Mouse (Mus musculus) heart, adult 18-20 months (tissue): ENCODE measurements around the gene S100a1. TPM values are rescaled to one million over a fixed set of nuclear protein-coding genes. Genes with fewer than 3 reads are reported as not detected.

Experiments
- DNase-seq, 2 experiments: peaks; one replicate each; pipeline ENCODE4 v3.0.0; 2021 to 2022; ENCODE audit warnings: mixed read lengths in 1 of 2
- total RNA-seq, 2 experiments: library from RNA; stranded (reverse); gene quantifications; 2 replicates each; pipeline ENCODE4 v1.2.3; 2021

The S100a1 gene
- total RNA-seq, 2 experiments from 2014 or later = 1,108 to 1,133 TPM

DNA sequence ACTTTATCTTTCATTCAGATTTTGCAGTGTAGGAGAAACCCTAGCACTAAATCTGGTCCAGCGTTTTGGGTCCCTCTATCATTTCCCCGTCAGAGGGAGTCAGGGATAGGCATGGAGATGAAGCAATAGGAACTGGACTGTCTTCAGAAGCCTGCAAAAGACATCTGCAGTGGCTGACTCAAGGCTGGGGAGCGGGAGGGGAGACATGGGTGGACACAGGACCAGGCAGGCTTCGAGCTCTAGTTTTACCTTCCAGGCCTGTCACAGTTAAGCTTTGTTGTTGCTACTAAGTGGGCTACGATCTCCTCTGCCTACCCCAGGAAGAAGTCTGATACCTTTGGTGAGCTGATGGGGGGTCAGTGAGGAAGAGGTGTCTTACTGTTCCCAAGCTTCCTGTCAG lies 1.9 kb downstream of the S100a1 start:
- no peak for DNase-seq

DNA sequence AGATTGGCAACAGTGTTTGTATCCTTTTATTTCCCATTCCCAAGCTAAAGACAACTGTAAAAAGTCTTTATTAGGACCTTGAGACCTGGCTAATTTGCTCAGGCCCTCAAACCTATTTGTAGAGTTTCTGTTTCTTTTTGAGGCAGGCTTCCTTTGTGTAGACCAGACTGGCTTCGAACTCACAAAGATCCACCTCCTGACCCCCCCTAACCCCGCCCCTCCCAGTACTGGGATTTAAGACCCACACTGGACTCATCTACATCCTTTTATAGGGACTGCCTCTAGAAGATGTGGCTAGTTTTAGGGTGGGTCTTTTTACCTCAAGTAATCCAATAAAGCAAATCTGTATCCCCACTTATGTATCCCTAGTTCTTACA lies 4.5 kb downstream of the S100a1 start:
- DNase-seq = no peak

DNA sequence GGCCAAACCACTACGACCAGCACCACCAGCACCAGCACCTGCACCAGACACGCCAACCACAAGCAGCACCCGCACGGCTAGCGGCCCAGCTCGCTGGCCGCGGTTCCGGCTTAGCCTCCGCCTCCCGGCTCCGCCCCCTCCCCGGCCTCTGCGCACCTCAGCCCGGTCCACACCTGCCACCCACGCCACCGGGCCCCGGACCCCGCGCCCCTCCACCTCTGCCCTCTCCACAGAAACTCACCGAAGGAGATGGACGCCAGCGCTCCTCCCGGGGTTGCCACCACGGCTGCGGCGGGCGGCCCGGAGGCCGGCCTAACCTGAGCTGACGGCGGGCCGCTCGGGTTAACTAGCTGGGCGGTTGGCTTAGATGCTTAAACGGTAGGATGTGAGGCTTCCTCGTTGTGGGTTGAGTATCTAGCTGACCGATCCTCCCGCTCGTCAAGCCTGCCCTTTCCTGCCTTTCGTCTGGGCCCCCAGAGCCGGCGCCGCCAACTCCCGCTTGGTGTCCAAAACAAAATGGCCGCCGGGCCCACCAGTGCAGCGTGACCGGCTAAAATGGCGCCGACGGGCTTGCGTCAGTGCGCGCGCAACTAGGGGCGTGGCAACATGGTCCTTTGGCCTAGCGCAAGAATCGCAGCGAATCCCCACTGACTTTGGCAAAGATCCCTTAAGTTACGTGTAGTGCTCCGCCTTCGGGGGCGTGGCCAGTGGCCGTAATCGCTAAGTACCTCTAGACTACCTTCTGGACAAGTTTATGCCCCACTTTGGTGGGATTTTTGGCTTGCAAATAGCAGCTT lies 5.0 kb downstream of the S100a1 start, which contains the start of gene Chtop:
Gene Chtop (minus strand): TSS at position 549 of the 797 bp plus-strand sequence.
- peak; percentile 99 to 100 for DNase-seq

DNA sequence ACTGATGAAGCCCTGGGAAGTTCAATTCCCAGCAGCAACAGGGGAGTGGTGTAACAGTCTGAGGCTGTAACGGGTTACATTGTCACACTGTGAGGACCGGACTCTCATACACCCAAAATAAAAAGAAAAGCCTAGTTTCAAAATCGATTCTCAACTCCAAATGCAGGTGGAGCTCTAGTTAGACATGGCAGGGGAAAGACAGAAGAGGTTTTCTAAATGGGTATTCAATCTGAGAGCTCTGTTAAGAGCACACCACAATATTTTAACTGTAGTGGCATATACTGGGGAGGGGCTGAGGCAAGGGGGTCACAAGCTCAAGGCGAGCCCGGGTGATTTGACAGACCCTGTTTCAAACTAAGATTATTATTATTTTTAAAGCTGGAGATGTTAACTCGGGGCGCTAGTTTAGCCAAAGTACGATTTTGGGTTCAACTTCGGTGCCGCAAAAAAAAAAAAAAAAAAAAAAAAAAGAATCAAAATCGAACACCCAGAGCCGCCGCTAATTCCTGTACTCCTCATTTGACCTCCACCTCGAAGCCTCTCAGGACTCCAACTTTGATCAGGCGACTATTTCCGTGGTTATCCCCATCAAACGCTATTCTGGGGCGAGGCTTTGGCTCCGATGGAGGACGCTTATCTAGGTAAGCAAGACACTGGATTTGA lies 5.8 kb downstream of the S100a1 start:
- DNase-seq = no peak

DNA sequence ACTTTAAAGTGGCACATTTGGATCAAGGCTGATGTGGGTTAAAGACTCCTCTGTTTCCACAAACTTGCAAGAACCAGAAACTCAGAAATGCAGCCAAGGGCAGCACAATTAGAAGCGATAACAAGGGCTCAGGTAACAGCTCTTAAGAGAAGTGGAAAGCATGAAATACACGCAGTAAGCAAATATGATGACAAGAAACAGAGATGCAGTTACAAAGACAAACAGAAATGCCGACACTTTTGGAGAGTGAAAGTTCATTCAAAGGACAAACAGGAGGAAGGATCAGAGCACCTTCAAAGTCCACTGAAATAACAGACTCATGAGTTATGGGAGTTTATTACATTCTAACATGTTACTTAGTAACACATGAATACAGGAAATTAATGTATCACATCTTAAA lies 7.8 kb downstream of the S100a1 start:
- DNase-seq = no peak

DNA sequence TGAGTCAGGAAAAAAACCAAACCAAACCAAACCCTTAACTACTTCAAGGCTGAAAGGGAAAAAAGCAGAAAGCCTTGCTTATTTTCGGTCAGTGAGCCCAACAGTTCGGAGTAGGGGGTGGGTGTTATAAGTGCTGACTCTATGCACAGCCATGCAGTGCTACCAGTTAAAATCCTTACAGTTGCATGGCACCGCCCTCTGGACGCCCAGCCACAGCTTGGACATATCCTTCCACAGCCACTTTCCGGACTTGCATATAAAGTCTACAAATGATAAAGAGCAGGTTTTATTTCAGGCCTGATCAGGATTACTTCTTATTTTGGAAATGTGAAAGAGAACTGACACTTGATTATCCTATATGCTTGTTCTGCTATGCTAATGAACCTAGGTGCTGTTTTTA lies 9.0 kb downstream of the S100a1 start:
- no peak for DNase-seq

DNA sequence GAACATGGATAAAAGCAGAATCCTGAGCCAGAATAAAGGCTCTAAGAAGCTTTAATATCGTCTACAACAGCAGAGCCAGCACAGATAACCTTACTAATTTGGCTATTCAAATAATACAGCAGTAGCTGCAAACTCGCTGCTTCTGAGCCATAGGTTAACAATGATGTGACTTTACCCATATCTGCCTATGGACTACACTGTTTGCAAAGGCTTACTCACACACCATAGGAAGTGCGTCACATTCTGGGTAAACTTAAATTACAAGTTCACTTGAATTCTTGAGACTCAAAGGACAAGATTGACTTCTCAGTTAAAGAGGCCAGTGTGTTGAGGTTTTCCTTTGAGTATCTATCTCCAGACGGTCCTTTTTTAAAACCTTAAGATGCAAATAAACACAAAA lies 10.7 kb downstream of the S100a1 start:
- no peak for DNase-seq

DNA sequence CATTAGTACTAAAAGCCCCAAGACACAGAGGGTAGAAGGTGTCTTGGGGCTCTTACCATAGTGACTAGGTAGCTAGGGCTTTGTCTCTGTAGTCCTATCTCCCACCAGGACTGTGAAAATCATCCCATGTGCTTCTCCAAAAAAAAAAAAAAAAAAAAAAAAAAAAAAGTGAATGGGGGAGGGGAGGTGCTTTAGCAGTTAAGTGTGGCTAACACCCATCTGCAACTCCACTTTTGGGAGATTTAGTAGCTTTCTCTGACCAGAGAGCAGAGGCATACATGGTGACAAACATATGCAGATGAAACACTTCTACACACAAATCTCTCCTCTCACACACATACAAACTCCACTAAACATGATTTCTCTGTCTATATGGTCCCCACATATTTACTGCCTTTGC lies 16.6 kb downstream of the S100a1 start:
- no peak for DNase-seq

DNA sequence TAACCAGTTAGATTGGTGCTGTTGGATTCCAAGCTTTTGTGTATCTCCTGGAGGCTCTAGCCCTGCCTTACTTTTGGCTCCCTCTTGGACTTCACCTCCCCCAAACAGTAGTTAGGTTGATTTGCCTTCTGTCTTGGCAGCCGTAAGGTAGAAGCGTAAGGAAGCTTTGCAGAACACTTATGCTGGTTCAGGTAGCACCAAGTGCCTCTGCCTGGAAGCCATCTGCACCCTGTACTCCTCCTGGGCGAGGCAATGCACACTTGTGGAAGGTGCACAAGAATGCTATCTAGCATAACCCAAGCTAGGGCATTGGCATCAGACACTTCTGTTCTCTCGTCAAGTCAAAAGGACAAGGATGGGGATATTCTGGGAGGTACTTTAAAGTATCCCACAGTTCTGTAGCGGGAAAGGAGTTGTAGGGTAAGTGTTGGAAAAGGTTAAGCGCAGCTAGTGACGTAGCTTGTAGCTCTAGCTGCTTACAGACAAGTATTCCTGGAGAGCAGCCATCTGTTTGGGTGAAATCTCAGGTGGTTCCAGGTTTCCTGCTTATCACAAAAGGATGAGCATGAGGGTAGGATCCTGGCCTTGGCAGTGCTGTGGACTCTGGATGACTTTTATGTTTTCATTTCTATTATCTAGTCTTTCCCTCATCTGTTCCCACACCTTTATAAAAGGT lies 18.2 kb downstream of the S100a1 start:
- no peak for DNase-seq

DNA sequence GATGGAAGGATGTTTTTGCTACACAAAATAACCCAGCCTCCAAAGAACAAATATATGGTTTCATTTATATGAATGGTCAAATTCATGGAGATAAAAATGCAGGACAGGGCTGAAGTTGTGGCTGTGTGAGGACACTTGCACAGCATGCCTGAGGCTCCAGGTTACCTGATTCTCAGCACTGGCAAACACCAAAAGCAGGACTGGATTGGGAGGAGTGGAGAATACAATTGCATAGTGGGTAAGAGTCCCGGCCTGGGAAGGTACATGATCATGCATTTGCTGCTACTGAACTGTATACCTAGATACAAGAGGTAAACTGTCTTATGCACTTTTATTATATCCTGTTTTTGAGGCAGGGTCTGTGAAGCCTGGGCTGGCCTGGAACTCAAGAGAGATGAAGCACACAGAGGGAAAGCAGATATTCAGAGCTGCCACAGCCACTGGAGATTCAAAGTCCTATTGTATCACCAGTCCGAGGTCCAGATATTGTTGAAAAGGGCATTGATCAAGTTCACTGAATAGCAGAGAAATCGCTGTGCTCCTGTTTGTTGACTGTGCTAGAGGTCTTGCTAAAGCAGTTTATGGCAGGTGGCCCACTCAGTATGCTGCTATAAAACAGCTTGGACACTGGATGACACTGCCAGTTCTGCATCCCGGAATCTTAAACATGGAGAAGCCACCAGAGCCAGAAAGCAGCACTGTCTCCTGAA lies 20.2 kb downstream of the S100a1 start:
- no peak for DNase-seq

DNA sequence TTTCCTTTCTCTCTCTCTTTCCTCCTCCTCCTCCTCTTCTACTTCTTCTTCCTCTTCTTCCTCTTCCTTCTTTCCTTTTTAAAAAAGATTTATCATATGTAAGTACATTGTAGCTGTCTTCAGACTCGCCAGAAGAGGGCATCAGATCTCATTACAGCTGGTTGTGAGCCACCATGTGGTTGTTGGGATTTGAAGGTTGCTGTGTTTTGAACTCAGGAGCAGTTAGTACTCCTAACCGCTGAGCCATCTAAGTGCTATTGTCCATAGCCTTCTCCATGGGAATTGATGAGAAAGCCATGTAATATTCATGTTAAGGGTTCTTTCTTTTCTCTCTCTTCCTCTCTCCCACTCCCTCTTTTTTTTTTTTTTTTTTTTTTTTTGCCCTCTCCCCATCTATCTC lies 22.8 kb downstream of the S100a1 start:
- peak; percentile 53 to 61 for DNase-seq

DNA sequence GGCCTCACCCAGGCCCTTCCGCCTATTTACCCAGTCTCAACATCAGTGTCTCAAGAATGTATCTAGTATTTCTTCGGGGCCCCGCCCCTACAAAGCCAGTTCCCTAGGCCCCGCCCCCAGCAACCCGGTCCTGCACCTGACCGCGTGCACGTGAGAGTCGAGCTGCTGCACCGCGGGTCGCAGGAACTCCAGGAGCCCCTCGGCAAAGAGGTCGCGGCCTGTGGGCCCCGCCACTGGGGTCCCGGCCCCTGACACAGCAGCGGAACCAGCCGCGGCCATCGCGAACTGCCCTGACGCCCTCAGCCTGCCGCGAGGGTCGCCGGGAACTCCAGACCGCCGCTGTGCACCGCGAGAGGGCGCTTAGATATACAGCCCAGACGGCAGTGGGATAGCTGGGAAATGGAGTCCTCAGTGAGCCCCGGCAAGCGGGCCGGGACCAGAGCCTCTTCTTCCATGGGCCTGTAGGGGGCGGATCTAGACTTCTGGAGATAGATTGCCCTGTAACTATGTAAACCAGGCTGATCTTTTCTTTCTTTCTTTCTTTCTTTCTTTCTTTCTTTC lies 23.4 kb downstream of the S100a1 start, which contains the start of gene Snapin:
Gene Snapin (minus strand): TSS at position 338 of the 561 bp plus-strand sequence.
- DNase-seq = peak; percentile 97

DNA sequence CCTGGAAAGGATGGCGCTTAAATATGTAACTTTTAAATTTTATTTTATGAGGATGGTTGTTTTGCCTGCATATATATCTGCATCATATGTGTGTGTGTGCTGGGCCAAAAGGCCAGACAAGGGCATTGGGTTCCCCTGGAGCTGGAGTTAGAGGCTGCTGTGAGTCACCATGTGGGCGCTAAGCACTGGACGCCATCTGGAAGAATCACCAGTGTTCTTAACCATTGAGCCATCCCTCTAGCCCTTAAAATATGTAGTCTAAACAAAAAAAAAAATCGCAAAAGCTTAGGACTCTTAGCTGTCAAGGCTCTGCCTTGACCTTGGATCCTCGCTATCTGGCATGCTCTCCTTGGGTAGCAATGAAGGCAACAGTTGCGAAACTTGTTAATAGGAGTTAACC lies 25.6 kb downstream of the S100a1 start:
- no peak for DNase-seq

DNA sequence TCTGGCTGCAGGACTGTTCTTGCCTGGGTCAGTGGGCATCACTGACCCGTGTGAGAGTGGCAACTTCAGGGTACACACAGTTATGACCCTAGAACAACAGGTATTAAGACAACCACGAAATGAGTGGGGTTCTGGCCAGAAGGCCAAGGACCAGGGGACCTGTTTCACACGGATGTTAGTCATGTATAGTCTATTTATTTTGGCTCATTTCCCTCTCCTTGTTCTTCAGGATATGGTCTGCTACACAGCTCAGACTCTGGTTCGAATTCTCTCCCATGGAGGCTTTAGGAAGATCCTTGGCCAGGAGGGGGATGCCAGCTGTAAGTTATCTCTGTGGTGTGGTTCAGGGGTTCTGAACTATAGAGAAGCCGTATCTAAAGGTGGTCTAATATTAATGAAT lies 27.2 kb downstream of the S100a1 start:
- DNase-seq = no peak

DNA sequence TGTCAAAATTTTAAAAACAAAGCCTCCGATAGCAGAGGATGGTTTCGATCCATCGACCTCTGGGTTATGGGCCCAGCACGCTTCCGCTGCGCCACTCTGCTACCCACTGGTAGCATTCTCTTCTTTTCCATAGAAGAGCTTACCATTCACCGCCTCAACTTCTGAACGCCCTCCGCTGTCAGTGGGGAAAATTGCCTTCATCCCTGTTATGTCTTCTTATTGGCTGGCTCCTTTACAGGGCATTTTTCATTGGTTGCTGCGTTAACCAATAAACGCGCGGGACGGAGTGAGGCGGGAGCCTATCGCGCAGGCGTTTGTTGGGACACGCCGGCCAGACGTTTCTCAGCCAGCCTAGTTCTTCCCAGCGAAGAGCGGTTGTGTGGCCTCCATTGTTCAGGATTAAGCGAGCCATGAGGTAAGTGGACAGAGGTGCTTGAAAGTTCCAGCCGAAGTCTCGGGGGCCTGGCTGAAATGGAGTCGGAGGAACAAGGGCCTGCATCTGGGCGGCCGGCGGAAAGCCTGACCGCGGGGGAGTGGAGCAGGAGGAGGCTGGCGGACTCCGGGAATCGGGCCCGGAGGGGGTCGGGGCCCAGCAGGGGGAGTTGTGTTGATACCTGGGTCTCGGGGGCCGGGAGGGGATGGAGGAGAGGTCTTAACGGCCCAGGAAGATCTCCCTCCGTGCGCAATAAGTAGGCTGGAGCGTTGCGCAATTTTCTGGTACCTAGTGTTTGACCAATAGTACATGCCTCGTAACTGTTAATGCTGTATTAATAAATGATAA lies 38.2 kb downstream of the S100a1 start, which contains the start of gene Ilf2:
Gene Ilf2 (plus strand): TSS at position 296 of the 781 bp plus-strand sequence.
- DNase-seq = peak; percentile 95 to 98

DNA sequence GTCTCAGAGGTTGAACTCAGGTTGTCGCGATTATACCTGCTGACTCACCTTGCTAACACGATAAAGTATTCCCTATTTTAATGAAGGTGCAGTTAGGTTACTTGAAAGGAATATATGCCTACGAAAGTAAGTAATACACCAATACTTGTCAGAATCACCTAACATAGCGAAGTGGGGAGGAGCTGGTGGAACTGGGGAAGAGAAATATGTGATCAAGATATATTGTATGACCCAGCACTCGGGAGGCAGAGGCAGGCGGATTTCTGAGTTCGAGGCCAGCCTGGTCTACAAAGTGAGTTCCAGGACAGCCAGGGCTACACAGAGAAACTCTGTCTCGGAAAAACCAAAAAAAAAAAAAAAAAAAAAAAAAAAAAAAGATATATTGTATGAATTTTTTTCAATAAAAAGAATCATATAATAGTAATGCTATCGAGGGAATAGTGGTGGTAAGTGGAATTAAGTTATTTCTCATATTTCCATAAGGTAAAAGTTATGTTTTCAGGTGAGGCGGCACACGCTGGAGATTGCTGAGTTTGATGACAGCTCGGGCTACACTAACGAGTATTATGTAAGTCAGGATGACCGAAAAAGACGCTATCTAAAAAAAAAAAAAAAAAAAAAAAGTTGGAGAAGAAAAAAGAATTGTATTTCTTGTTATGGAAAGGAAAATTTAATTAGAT lies 38.9 kb downstream of the S100a1 start:
- DNase-seq = no peak

DNA sequence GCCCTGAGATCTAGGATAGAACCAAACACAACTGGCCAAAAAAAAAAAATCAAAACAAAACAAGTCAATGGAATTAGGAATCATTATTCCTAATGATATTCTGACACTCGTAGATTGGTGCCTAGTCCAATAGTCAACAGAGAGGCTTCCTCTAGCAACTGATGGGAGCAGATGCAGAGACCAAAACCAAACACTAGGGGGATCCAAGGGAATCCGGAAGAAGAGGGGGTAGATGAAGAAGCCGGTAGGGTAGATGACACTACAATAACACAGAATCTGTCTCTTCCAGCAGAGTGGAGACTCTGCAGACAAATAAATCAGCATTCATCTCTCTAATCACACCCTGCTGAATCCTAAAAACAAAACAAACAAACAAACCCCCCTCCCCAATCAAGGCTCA lies 42.0 kb downstream of the S100a1 start:
- peak; percentile 70 to 72 for DNase-seq

DNA sequence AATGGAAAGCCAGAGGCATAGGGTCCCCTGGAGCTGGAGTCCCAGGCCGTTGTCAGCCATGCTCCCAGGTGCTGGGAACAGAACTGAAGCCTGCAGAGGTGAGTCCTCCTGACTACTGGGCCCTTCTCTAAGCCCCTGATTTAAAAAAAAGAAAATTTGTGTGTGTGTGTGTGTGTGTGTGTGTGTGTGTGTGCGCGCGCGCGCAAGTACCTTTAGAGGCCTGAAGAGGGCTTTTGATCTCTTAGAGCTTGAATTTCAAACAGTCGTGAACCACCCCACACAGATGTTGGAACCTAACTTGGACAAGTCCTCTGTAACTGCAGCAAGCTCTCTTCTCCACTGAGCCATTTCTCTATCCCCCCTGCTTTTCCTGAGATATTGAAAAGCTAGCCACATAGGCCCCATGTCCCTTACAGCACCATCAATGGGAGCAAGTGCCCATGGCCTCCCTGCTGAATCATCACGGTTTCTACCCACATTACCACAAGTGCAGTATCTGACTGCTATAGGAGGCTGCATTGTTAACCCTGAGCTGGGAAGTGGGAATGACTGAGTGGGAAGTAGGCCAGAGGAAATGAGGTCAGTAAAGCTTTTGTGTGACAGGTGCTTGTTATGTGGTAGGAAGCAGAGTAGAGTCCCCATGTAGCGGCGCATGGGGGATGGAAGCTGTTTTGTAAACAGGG lies 46.4 kb downstream of the S100a1 start:
- no peak for DNase-seq

DNA sequence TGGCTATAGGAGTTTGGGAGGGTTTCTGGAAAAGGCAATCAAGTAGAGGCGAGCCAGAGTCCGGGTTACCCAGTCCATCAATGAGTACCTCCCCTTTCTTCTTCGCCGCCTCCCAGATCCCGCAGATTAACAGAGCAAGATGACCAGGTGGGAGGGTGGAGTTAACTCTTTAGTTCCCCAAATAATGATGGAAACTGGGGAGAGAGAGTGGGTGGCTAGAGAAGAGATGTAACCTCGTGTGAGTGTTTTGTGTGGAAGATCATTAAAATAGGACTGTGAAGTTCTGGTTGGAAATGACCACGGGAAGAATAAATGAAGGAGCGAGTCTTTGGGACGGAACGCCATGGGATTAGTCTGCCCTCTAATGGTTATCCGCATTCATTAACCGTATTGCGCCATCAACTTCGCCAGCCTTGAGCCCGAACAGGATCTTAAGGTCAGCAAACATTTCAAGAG lies 47.9 kb downstream of the S100a1 start:
- peak; percentile 83 for DNase-seq
